Mouse (Mus musculus) left cerebral cortex, postnatal 36 days (tissue): ENCODE measurements around the gene Scmh1. TPM values are rescaled to one million over a fixed set of nuclear protein-coding genes. Genes with fewer than 3 reads are reported as not detected.
A peak's percentile ranks its signal among the peaks of the same experiment; 100 is the strongest.

ENCODE experiments used
- DNase-seq, 2 experiments: peaks; one replicate each; pipeline ENCODE4 v3.0.0; 2021 to 2022; ENCODE audit warnings: low spot score in 2 of 2, mixed read lengths in 1 of 2
- intact Hi-C: fragments of 180-260 bp; cut with DNase I; formaldehyde crosslinking; loops from one replicate; pipeline ENCODE4 v1.15.1; 2025
- total RNA-seq, 2 experiments: library from RNA; stranded (reverse); gene quantifications; 2 replicates each; pipeline ENCODE4 v1.2.3; 2021

Scmh1 gene
- total RNA-seq, 2 experiments from 2014 or later: 83.6 to 96.1 TPM

DNA sequence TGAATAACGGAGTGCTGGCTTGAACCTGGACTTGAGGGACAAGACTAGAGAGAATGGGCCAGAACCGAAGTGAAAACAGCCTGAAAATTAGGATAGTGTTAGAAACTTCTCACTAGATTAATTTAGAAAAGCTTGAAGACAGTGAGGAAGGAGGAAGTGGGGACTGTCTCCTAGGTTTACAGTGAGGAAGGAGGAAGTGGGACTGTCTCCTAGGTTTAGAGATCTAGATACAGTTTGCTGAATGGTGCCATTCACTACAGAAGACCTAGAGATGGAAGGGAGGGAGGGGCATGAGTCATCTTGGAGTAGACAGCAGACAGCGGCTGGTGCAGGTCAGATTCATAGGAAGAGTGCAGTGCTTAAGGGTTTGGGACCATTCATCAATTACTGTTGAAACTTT is 118.0 kb downstream of the Scmh1 start:
- intact Hi-C loops: no loop called here
- DNase-seq: no peak

DNA sequence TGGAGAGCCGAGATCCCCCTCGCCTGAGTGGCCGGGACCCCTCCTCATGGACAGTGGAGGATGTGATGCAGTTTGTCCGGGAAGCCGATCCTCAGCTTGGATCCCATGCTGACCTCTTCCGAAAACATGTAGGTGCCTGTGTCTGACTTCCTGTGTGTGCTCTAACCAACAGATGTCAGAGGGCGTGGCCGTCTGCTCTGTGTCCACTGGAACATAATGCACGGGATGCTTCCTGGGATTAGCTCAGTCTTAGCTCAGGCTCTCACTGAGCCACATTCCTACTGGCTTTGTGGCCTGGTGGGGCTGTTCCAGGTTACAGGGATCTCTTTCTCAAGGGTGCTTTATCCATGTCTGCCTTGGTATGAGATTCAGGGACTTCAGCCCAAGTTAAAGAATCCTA is 123.1 kb downstream of the Scmh1 start:
- DNase-seq: no peak
- intact Hi-C loops: no loop called here

DNA sequence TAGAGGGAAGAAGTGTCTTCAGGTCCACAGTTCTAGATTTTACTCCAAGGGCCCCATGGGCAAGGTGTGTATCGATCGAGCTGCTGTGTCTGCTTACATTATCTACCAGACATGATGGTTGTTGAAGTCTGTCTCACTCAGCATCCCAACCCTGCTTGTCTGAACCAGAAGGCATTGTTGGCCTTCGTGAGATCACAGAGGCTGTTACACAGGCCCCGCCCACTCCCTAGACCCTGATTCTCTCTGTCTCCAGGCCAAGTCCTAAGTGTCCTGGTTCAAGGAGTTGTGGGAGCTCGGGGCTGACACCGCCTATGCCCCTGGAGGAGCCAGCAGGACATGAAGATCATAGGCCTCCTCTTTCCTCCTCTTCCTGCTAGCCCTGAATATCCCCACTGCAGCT is 126.9 kb downstream of the Scmh1 start, which contains the start of gene Slfnl1:
Gene Slfnl1, plus strand, starts transcription at position 246 of the 400 bp plus-strand sequence.
- DNase-seq: no peak
- intact Hi-C loops: no loop called here

DNA sequence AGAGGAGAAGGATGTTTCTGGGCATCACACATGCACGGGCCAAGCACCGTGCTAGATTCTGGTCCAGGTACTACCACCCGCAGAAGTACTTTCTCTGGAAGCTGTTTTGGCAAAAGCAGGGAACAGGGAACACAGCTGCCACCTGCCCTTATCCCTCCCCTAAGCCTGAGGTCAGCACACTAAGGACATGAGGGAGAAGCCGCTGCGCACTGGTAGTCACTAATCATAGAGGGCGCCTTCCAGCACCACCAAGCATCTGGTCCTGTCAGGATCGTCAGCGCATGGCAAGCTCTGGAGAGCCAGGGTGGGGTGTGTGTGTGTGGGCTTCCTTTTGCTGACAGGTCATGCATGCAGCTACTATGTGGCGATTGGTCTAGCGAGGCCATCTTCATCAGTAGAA is 133.6 kb downstream of the Scmh1 start:
- intact Hi-C loops: no loop called here
- DNase-seq: no peak

DNA sequence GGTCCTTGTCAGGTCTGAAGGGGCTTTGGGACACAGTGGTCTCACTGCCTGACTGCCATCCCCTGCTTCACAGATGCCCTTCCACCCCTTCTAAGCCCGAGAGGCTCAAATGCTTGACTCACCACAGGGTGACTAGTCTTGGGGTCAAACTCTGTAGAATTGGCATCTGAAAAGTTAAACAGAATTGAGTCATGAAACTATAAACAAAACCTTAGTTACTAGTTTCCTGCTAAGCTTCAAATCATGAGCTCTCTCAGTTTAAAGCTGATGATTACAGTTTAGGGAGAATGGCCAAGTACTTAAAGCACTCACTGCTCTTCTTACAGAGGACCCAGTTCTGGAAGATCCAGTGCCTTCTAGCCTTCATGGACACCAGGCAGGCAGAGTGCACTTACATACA is 139.8 kb downstream of the Scmh1 start:
- intact Hi-C loops: no loop called here
- DNase-seq: no peak

DNA sequence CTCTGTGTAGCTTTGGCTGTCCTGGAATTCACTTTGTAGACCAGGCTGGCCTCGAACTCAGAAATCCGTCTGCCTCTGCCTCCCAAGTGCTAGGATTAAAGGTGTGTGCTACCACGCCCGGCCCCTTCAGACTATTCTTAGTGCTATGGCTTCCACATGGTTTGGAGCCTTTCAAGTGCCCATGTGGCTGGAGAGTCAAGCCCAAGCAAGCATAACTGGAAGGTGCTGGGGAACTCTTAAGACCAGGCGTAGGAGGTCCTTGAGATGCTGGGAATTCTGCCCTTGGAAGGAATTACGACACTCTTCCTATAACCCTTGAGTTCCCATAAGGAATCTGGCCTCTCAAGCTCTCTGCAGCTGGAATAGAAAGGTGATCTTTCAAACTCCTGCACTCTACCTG is 151.5 kb downstream of the Scmh1 start:
- intact Hi-C loops: no loop called here

DNA sequence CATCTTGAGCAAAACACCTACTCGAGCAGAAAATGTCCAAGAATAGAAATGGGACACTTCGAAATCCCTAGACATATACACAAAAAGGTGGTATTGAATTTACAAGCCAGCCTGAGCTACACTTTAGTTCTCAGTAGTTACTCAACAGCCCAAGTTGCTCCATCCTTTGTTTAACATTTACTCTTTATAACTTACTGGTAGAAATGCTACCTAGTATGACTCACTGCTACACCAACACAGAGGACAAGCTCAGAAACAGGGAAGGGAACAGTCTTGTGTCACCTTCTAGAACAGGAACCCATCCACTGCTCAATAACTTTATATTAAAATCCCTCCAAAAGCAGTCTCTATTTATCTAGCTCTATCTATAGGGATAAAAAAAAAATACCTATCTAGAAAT is 160.6 kb downstream of the Scmh1 start:
- DNase-seq: no peak
- intact Hi-C loops: no loop called here

More for the DNA sequence above, 151.5 kb downstream of the Scmh1 start:
- no peak for DNase-seq

DNA sequence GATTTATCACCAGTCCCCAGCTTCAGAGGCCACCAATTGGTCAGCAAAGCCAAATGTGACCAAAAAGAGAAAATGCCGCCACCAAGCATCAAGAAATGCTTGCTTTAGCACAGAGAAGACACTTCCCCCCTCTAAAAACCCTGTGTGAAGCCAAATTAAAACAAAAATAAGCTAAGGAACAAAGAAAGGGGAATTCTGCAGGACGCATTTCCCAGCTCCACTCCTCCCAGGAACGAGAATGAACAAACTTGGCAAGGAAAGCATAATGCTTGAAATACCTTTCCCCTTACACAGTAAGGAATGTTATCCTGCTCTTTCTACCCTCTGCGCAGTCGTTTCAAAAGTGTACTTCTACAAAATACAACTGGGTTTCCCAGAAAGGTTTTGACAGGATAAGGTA is 162.9 kb downstream of the Scmh1 start:
- intact Hi-C loops: no loop called here
- DNase-seq: no peak

DNA sequence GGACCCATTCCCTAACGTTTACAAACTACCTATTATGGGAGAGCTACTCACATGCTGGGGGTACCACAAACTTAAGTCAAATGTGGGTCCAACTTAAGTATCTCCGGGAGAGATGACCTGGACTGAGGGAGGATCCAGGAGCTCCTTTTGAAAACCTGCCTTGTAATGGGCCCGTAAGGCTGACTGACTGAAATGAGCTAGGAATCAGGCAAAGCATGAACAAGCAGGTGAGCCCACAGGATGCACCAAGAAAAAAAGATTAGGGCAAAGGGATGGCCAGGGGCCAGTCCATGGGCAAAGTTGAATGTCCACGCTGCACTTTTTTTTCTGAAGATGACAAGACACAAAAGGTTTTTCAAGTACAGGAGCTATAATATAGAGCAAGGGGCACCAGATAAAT is 163.9 kb downstream of the Scmh1 start:
- intact Hi-C loops: no loop called here
- DNase-seq: no peak

DNA sequence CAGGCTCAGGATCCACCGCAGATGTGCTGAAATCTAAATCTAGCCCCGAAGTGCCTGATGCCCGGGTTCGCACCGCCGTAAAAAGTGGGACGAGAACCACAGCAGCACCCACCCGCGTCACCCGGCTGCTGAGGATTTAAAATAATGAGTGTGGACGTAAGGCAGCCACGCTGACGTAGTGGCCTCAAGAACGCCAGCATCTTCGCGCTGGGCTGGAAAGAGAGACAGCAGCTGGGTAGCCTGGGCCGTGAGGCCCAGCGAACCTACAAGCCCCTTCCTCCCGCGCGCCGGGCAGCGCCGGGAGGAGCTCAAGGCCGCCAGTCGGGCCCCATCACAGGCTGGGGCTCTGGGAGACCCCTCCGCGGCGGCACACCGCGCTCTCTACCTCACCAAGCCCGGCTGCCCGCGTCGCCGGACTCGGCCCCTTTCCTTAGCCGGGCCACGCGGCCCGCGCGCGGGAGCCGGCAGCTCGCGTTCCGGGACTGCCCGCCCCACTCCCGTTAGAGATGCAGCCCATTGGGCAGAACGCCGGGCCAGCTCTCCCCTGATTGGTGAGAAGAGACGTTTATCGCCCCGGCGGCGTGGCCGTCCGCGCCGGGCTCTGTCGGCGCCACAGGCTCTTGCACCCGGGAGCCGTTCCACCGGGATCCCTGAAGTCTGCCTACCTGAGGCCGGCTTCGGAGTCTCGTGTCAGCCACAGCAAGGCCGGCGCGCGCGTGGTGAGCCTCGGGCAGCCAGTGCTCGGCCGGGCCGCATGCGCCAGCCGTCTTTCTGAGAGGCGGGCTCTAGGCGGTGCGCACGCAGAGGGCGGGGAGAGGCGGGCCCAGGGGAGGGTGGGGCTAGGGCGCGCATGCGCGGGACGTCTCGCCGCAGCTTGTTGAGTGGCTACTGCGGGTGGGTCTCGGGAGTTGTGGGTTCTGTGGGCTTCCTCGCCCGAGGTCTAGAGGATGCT is 164.7 kb downstream of the Scmh1 start, which contains the start of gene Ctps:
Gene Ctps, minus strand, starts transcription at position 791 of the 952 bp plus-strand sequence.
- peak; percentile 95 for DNase-seq
- intact Hi-C loops: no loop called here

DNA sequence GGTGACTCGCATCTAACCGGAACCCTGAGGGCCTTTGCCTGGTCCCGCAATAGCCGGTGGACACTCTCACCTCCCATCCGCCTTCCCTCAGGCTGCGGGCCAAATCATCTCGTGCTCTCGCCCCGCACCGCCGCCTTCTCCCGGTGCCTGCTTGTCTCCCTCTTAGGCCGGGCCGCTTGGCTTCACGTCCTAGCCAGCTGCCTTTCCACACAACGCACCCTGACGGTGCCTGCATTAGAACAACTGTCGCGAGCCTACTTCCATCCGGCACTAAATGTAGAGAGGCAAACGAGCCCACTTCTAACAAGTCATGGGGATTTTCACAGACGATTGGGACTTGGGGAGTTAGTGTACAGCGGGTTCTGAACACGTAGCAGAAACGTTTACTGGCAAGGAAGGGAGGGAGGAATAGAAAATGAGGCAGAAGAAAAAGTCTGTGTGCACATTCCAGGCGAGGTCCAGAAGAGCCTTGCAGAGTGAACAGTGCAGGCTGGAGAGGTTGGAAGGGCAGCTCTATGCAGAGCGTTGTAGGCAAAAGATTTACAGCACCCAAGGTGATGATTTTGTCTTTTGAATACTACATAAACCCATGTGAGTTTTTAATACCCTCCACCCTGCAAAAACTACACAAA is 165.5 kb downstream of the Scmh1 start:
- DNase-seq: no peak
- intact Hi-C loops: no loop called here

DNA sequence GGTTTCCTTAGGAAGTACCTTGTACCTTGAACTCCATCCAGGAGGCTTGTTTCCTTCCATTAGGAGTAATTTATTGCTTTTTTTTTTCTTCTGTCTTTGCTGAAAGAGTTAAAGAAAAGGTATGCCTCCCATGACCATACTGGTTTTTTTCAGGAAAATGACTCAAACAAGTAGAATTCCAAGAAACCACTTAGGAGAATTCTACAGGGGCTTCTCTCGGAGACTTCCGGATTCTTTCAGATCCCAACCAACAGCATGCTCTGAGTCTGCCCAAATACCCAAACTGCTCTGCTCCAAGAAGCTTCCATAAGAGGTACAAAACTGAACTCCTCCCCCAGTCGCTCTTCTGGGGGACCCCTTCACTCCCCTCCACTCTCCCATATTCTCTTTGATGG is 166.0 kb downstream of the Scmh1 start:
- DNase-seq: no peak
- intact Hi-C loops: no loop called here

DNA sequence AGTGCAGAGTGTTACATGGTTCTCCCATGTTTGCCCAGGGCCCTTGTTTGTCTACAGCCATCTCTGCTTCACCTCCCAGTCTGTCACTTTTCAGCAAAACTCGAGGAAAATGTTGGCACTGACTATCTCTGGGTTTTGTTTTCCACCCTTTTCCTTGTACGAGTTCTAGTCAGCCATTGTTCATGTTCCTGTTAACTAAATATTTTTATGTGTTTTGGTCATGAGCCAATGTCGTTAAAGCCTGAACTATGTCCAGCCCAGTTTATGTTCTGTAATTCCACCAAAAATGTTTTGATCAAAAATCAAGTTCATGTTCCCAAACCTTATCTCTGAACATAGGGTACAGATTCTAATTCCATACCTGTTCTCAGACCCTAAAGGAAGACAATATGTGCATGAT is 166.6 kb downstream of the Scmh1 start:
- no peak for DNase-seq
- intact Hi-C loops: no loop called here

Other genes with a start within 250 kb of the Scmh1 start
- not detected for gene Edn2, start 244.1 kb upstream of the Scmh1 start, total RNA-seq
- 10 to 100 TPM; 12.4 to 15.8 TPM for gene Foxo6, start 117.9 kb upstream of the Scmh1 start, total RNA-seq
- not detected for gene Slfnl1, start 127.0 kb downstream of the Scmh1 start, total RNA-seq
- gene Ctps, start 165.0 kb downstream of the Scmh1 start, total RNA-seq: 10 to 100 TPM; 42.7 to 46.1 TPM
- not detected for gene Gm8439, start 183.5 kb downstream of the Scmh1 start, total RNA-seq